Mouse (Mus musculus): ENCODE data around the gene Shroom3.

Gene Shroom3

GRCm38 (mm10) chr5:92843850-92844785 is 160.9 kb downstream of the Shroom3 start:
- no peak for DNase-seq (ENCODE audit: low read depth in 1 of 2, low spot score in 2 of 2)

- no peak for DNase-seq (ENCODE audit: low read depth in 1 of 2, low spot score in 2 of 2)
Measured at GRCm38 (mm10) chr5:92849743-92850142, 166.5 kb downstream of the Shroom3 start.

- no peak for DNase-seq (ENCODE audit: low read depth in 1 of 2, low spot score in 2 of 2)
Measured at GRCm38 (mm10) chr5:92850925-92851324, 167.7 kb downstream of the Shroom3 start.

- DNase-seq (ENCODE audit: low read depth in 1 of 2, low spot score in 2 of 2): no peak
Measured at GRCm38 (mm10) chr5:92854983-92855382, 171.7 kb downstream of the Shroom3 start.

GRCm38 (mm10) chr5:92856346-92856745 is 173.1 kb downstream of the Shroom3 start:
- no peak for DNase-seq (ENCODE audit: low read depth in 1 of 2, low spot score in 2 of 2)

- no peak for DNase-seq (ENCODE audit: low read depth in 1 of 2, low spot score in 2 of 2)
Measured at GRCm38 (mm10) chr5:92857177-92857576, 173.9 kb downstream of the Shroom3 start.

- no peak for DNase-seq (ENCODE audit: low read depth in 1 of 2, low spot score in 2 of 2)
Measured at GRCm38 (mm10) chr5:92858104-92858503, 174.9 kb downstream of the Shroom3 start.

- no peak for DNase-seq (ENCODE audit: low read depth in 1 of 2, low spot score in 2 of 2)
Measured at GRCm38 (mm10) chr5:92858576-92858975, 175.3 kb downstream of the Shroom3 start.

- no peak for DNase-seq (ENCODE audit: low read depth in 1 of 2, low spot score in 2 of 2)
Measured at GRCm38 (mm10) chr5:92861416-92862112, 178.3 kb downstream of the Shroom3 start.

- DNase-seq (ENCODE audit: low read depth in 1 of 2, low spot score in 2 of 2): no peak
Measured at GRCm38 (mm10) chr5:92865090-92865489, 181.9 kb downstream of the Shroom3 start.

- no peak for DNase-seq (ENCODE audit: low read depth in 1 of 2, low spot score in 2 of 2)
Measured at GRCm38 (mm10) chr5:92866546-92866945, 183.3 kb downstream of the Shroom3 start.

GRCm38 (mm10) chr5:92867253-92867652 is 184.0 kb downstream of the Shroom3 start:
- no peak for DNase-seq (ENCODE audit: low read depth in 1 of 2, low spot score in 2 of 2)

GRCm38 (mm10) chr5:92868231-92868630 is 185.0 kb downstream of the Shroom3 start:
- no peak for DNase-seq (ENCODE audit: low read depth in 1 of 2, low spot score in 2 of 2)

- no peak for DNase-seq (ENCODE audit: low read depth in 1 of 2, low spot score in 2 of 2)
Measured at GRCm38 (mm10) chr5:92871048-92871447, 187.8 kb downstream of the Shroom3 start.

GRCm38 (mm10) chr5:92872182-92872581 is 188.9 kb downstream of the Shroom3 start:
- DNase-seq (ENCODE audit: low read depth in 1 of 2, low spot score in 2 of 2): no peak

GRCm38 (mm10) chr5:92872991-92873390 is 189.8 kb downstream of the Shroom3 start:
- DNase-seq (ENCODE audit: low read depth in 1 of 2, low spot score in 2 of 2): no peak

- DNase-seq (ENCODE audit: low read depth in 1 of 2, low spot score in 2 of 2): no peak
Measured at GRCm38 (mm10) chr5:92873518-92873917, 190.3 kb downstream of the Shroom3 start.

- DNase-seq (ENCODE audit: low read depth in 1 of 2, low spot score in 2 of 2): no peak
Measured at GRCm38 (mm10) chr5:92875836-92876235, 192.6 kb downstream of the Shroom3 start.

GRCm38 (mm10) chr5:92877104-92877503 is 193.9 kb downstream of the Shroom3 start:
- DNase-seq (ENCODE audit: low read depth in 1 of 2, low spot score in 2 of 2): no peak

- no peak for DNase-seq (ENCODE audit: low read depth in 1 of 2, low spot score in 2 of 2)
Measured at GRCm38 (mm10) chr5:92880393-92880792, 197.2 kb downstream of the Shroom3 start.

GRCm38 (mm10) chr5:92880893-92881292 is 197.7 kb downstream of the Shroom3 start:
- no peak for DNase-seq (ENCODE audit: low read depth in 1 of 2, low spot score in 2 of 2)

- no peak for DNase-seq (ENCODE audit: low read depth in 1 of 2, low spot score in 2 of 2)
Measured at GRCm38 (mm10) chr5:92886141-92886540, 202.9 kb downstream of the Shroom3 start.
